Mouse (Mus musculus) kidney, adult 2 months (tissue): ENCODE data around the gene Nptx1.

Experiments
- CTCF ChIP-seq: fragments of 200-500 bp; conservative IDR thresholded peaks from 2 replicates; pipeline ENCODE4 v1.5.1; 2011; ENCODE audit warnings: low read depth, mild to moderate bottlenecking, control low read depth, low read length, moderate library complexity, mixed read lengths; ENCODE audit not compliant: insufficient read depth, insufficient read length
- POLR2A ChIP-seq: fragments of 200-500 bp; IDR thresholded peaks from one replicate; pipeline ENCODE4 v1.6.1; 2011; ENCODE audit warnings: low read depth, low read length, control low read depth

DNA sequence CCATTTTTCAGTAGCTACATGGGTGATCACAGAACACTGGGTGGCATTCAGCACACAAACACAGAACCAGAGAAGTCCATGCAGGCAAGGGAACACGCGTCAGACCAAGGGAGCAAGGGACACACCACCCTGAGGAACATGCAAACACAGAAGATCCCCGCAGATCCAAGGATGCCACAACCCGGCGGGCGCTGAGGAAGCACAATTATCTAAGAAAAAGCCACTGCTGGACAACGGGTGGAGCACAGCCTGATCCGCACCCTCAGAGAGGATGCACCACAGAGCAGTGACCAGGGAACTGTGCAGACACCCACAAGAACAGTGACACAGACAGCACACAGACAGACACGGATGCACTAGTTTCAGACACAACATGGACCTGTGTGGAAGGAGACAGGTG is 7.0 kb downstream of the Nptx1 start:
- no peak for TF ChIP-seq CTCF
- no peak for TF ChIP-seq POLR2A
